ENCODE assay signal across 9 mouse cellular contexts in the genomic region with DNA sequence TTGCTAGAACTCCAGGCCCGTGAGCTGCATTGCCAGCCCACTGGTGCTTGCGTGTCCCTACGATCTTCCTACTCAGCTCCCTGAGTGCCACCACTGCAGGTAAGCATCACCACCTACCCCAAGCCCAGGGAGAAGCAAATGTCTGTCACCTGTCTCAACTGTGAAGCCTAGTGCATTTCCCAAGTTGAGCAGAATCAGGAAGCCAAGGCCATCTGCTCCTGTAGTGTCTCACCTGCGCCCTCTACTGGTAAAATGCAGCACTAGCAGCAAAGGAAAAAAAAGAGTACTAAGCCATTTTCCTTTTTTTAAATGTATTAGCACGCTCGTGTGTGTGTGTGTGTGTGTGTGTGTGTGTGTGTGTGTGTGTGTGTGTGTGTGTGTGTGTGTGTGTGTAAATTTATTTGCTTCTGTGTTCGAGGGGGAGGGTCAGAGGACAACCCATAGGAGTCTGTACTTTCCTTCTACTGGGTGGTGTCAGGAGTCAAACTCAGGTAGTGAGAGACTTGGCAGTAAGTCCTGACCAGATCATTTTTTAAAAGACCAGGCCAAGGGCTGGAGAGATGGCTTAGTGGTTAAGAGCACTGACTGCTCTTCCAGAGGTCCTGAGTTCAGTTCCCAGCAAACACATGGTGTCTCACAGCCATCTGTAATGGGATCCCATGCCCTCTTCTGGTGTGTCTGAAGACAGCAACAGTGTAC. TPM values are rescaled to one million over a fixed set of nuclear protein-coding genes. Genes with fewer than 3 reads are reported as not detected.
DNase-seq lines count a peak whose midpoint lies in the region; ATAC-seq lines count a peak whose summit lies in the region.
"Had no signal": no experiment of that assay in that cellular context is flagged by ENCODE, and none has a peak within 500 bp of the region (broad histone marks: within the 10 kb centered on the region; RNA-seq: fewer than 3 reads in every experiment).

No protein-coding gene starts in this region.

- H3K9me3 ChIP-seq in midbrain, embryonic 14.5 days (ENCODE audit: control insufficient read depth, low read length), result no peaks in the 10 kb centered on the region
- H3K9me3 ChIP-seq in midbrain, embryonic 13.5 days, result no peaks in the 10 kb centered on the region

- H3K4me3 ChIP-seq in midbrain, embryonic 14.5 days (replicated peaks; ENCODE audit: low read depth, low read length), result no peak overlapping the region
- no peak overlapping the region for H3K4me3 ChIP-seq in midbrain, embryonic 13.5 days (replicated peaks)

- no peak overlapping the region for H3K4me2 ChIP-seq in midbrain, embryonic 14.5 days (ENCODE audit: low read length)
- H3K4me2 ChIP-seq in midbrain, embryonic 13.5 days (replicated peaks), result no peak overlapping the region

- WGBS in midbrain, embryonic 14.5 days, result 43% methylated on average over 7 of the region's 7 CpGs
- 52% methylated on average over 7 of the region's 7 CpGs for WGBS in midbrain, embryonic 13.5 days

- no peaks in the 10 kb centered on the region for H3K4me1 ChIP-seq in midbrain, embryonic 14.5 days (ENCODE audit: control insufficient read depth, insufficient read depth, low read length)
- no peaks in the 10 kb centered on the region for H3K4me1 ChIP-seq in midbrain, embryonic 13.5 days (replicated peaks)

- H3K27me3 ChIP-seq in midbrain, embryonic 14.5 days (ENCODE audit: control insufficient read depth, insufficient read depth, low read length), result no peaks in the 10 kb centered on the region
- H3K27me3 ChIP-seq in midbrain, embryonic 13.5 days, result no peaks in the 10 kb centered on the region

- no peaks in the 10 kb centered on the region for H3K36me3 ChIP-seq in midbrain, embryonic 14.5 days (ENCODE audit: control insufficient read depth, insufficient read depth, low read length)
- no peaks in the 10 kb centered on the region for H3K36me3 ChIP-seq in midbrain, embryonic 13.5 days

- no peak overlapping the region for H3K27ac ChIP-seq in midbrain, embryonic 14.5 days (replicated peaks; ENCODE audit: low read depth, low read length)
- no peak overlapping the region for H3K27ac ChIP-seq in midbrain, embryonic 13.5 days

- no peak for ATAC-seq in midbrain, embryonic 14.5 days (ENCODE audit: low FRiP score, low TSS enrichment)
- ATAC-seq in midbrain, embryonic 13.5 days, result no peak

- DNase-seq in midbrain, embryonic 14.5 days, result peak; percentile 83
- peak; percentile 25 for DNase-seq in adrenal gland, adult 8-10 months
- DNase-seq in embryo, embryonic 11 days, result peak; percentile 84
- DNase-seq in induced T-regulatory cell, adult 2 months (ENCODE audit: low read depth), result peak; percentile 92
- DNase-seq in left cerebral cortex, postnatal 4 days, result peak; percentile 36
- peak; percentile 41 to 67 for DNase-seq in natural killer cell, adult 2 months (ENCODE audit: low spot score in 2 of 2)
- peak; percentile 36 to 39 for DNase-seq in thymus, postnatal 36 days

- H3K9ac ChIP-seq in midbrain, embryonic 14.5 days (replicated peaks; ENCODE audit: low read length), result no peak overlapping the region
- H3K9ac ChIP-seq in midbrain, embryonic 13.5 days (replicated peaks), result no peak overlapping the region

- intact Hi-C loops in left cerebral cortex, postnatal 4 days (cut with DNase I), result no loop called here

RNA-seq across cellular contexts. Expression of a gene that starts 14.6 kb away (rescaled TPM):
- polyA plus RNA-seq in midbrain, embryonic 14.5 days (2014; fragmentation: Nextera tagmentation; extraction: Ambion mirVana), result 16.0 and 24.1 TPM in 2 replicates
- polyA plus RNA-seq in midbrain, embryonic 13.5 days (2015; fragmentation: Nextera tagmentation; extraction: Ambion mirVana), result 43.9 and 45.7 TPM in 2 replicates
- 10 to 100 TPM in 2 of 4 experiments, 1 to 10 TPM in 2; 5.3 to 12.5 (median 9.4) TPM for total RNA-seq in adrenal gland, adult 8-10 months (2022)
- total RNA-seq in left cerebral cortex, postnatal 4 days (2021), result 1 to 10 TPM; 4.0 to 5.5 TPM

RNA-seq across cellular contexts. Expression of a gene that starts 25.2 kb away (rescaled TPM):
- polyA plus RNA-seq in midbrain, embryonic 14.5 days (2014; fragmentation: Nextera tagmentation; extraction: Ambion mirVana), result 51.8 and 76.3 TPM in 2 replicates
- polyA plus RNA-seq in midbrain, embryonic 13.5 days (2015; fragmentation: Nextera tagmentation; extraction: Ambion mirVana), result 24.0 and 27.3 TPM in 2 replicates
- total RNA-seq in adrenal gland, adult 8-10 months (2022), result 100 to 1,000 TPM; 194 to 209 (median 205) TPM
- 100 to 1,000 TPM; 219 to 228 TPM for total RNA-seq in left cerebral cortex, postnatal 4 days (2021)

RNA-seq across cellular contexts. Expression of a gene that starts 35.3 kb away (rescaled TPM):
- not detected in 2 replicates for polyA plus RNA-seq in midbrain, embryonic 14.5 days (2014; fragmentation: Nextera tagmentation; extraction: Ambion mirVana)
- polyA plus RNA-seq in midbrain, embryonic 13.5 days (2015; fragmentation: Nextera tagmentation; extraction: Ambion mirVana), result not detected in 2 replicates
- total RNA-seq in adrenal gland, adult 8-10 months (2022), result not detected
- total RNA-seq in left cerebral cortex, postnatal 4 days (2021), result not detected
- polyA plus RNA-seq: neural tube, embryonic 14.5 days had no signal

RNA-seq across cellular contexts. Expression of a gene that starts 55.0 kb away (rescaled TPM):
- polyA plus RNA-seq in midbrain, embryonic 14.5 days (2014; fragmentation: Nextera tagmentation; extraction: Ambion mirVana), result 40.3 and 46.3 TPM in 2 replicates
- polyA plus RNA-seq in midbrain, embryonic 13.5 days (2015; fragmentation: Nextera tagmentation; extraction: Ambion mirVana), result 45.6 and 46.3 TPM in 2 replicates
- 10 to 100 TPM; 56.4 to 70.2 (median 59.6) TPM for total RNA-seq in adrenal gland, adult 8-10 months (2022)
- 10 to 100 TPM; 37.2 to 38.3 TPM for total RNA-seq in left cerebral cortex, postnatal 4 days (2021)

RNA-seq across cellular contexts. Expression of a gene that starts 55.2 kb away (rescaled TPM):
- polyA plus RNA-seq in midbrain, embryonic 14.5 days (2014; fragmentation: Nextera tagmentation; extraction: Ambion mirVana), result 36.4 and 40.4 TPM in 2 replicates
- polyA plus RNA-seq in midbrain, embryonic 13.5 days (2015; fragmentation: Nextera tagmentation; extraction: Ambion mirVana), result 42.7 and 45.7 TPM in 2 replicates
- 10 to 100 TPM; 25.7 to 39.9 (median 31.0) TPM for total RNA-seq in adrenal gland, adult 8-10 months (2022)
- total RNA-seq in left cerebral cortex, postnatal 4 days (2021), result 10 to 100 TPM; 22.4 to 22.6 TPM

Comparison
In these comparisons a context has a peak if more than half of its experiments do, and no peak if none do; other contexts are left out.
1. DNase-seq: peak in every context shown above with its lines; median percentile 92 in induced T-regulatory cell, adult 2 months; 84 in embryo, embryonic 11 days; 83 in midbrain, embryonic 14.5 days; 54 in natural killer cell, adult 2 months; 38 in thymus, postnatal 36 days; 36 in left cerebral cortex, postnatal 4 days; 25 in adrenal gland, adult 8-10 months.